Mouse (Mus musculus): ENCODE measurements around the gene Gpr82. TPM values are rescaled to one million over a fixed set of nuclear protein-coding genes. Genes with fewer than 3 reads are reported as not detected.
A peak's percentile ranks its signal among the peaks of the same experiment; 100 is the strongest.

The Gpr82 gene
- polyA plus RNA-seq, 1 experiment from 2014 or later = 1.1 TPM

DNA sequence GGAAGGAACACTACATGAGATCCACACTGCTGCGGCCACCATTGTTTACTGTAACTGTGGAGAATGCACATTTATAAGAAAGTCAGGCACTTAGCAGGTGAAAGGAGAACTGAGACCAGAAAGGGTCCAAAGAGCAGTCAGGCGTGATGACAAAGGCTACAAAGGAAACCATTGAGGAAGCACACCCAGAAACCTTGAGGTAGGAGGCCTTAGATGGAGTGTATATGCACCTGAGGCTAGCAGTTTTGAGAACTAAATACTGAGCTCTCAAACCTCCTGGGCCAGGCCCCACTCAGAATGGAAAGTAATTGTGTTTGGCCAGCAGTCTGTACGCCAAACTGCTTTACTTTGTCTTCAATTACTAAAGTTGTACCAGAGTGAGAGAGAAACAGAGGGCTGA is 9.2 kb downstream of the Gpr82 start:
- H3K27ac ChIP-seq (ENCODE audit: low read depth, low read length) = no peak overlapping the region
- no peak for ATAC-seq (ENCODE audit: low read depth)
- no peaks in the 10 kb centered on the region for H3K4me1 ChIP-seq (ENCODE audit: control insufficient read depth, insufficient read depth, low read length)
- no peak overlapping the region for H3K9ac ChIP-seq (replicated peaks; ENCODE audit: low read depth, low read length)
- H3K4me2 ChIP-seq (ENCODE audit: low read depth, low read length) = no peak overlapping the region
- no peaks in the 10 kb centered on the region for H3K9me3 ChIP-seq (ENCODE audit: control insufficient read depth, low read length)
- 71% methylated on average over 3 of the region's 3 CpGs for WGBS
- H3K36me3 ChIP-seq (ENCODE audit: control insufficient read depth, insufficient read depth, low read length) = no peaks in the 10 kb centered on the region
- H3K27me3 ChIP-seq (ENCODE audit: control insufficient read depth, insufficient read depth, low read length) = no peaks in the 10 kb centered on the region
- no peak overlapping the region for H3K4me3 ChIP-seq (ENCODE audit: low read depth, low read length)

DNA sequence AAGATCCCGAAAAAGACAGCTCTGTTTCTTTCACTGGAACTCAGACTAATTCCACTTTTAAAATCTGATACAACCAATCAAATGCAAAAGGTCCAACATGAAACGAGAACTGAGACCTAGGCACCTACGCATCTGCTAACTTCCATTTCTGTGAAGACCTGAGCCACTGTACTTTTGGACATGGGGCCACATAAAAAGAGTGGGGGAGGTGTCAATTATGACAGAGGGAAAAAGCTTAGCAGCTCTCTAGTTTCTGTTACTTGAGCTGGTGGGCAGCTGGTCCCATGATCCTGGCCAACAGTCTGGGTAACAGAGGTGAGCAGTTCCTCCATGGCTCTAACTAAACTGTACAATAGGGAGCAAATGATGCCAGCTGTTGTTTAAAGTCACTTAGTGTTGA is 11.8 kb downstream of the Gpr82 start:
- Histone ChIP-seq H3K27ac (ENCODE audit: low read depth, low read length) (no peak overlapping the region), H3K4me2 (ENCODE audit: low read depth, low read length) (no peak overlapping the region), H3K9ac (replicated peaks; ENCODE audit: low read depth, low read length) (no peak overlapping the region), H3K36me3 (ENCODE audit: control insufficient read depth, insufficient read depth, low read length) (no peaks in the 10 kb centered on the region), H3K4me3 (ENCODE audit: low read depth, low read length) (no peak overlapping the region), H3K4me1 (ENCODE audit: control insufficient read depth, insufficient read depth, low read length) (no peaks in the 10 kb centered on the region), H3K27me3 (ENCODE audit: control insufficient read depth, insufficient read depth, low read length) (no peaks in the 10 kb centered on the region), H3K9me3 (ENCODE audit: control insufficient read depth, low read length) (no peaks in the 10 kb centered on the region)
- WGBS = 87% methylated on average over 3 of the region's 3 CpGs
- ATAC-seq (ENCODE audit: low read depth) = no peak

DNA sequence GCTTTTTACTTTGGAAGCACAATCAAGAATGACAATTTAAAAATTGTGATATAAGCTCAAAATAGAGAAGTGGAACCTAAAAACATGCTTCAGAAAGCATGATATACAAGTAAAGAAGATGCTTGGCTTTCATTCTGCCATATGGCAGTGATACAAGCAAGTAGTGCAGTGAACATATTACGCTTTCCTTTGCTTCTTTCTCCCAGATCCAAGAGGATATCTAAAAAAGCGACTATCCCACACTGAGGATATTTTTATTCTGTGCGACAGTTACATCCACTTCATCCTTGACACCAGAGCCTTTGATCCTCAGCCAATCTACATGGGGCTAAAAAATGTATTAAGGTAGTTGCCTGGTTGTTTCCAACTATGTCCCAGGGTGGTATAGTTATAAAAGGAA is 20.6 kb downstream of the Gpr82 start:
- no peaks in the 10 kb centered on the region for H3K9me3 ChIP-seq (ENCODE audit: control insufficient read depth, low read length)
- WGBS = 95% methylated on average over 3 of the region's 3 CpGs
- no peak overlapping the region for H3K27ac ChIP-seq (ENCODE audit: low read depth, low read length)
- no peak overlapping the region for H3K4me2 ChIP-seq (ENCODE audit: low read depth, low read length)
- ATAC-seq (ENCODE audit: low read depth) = no peak
- H3K9ac ChIP-seq (replicated peaks; ENCODE audit: low read depth, low read length) = no peak overlapping the region
- H3K36me3 ChIP-seq (ENCODE audit: control insufficient read depth, insufficient read depth, low read length) = no peaks in the 10 kb centered on the region
- H3K4me1 ChIP-seq (ENCODE audit: control insufficient read depth, insufficient read depth, low read length) = no peaks in the 10 kb centered on the region
- no peak overlapping the region for H3K4me3 ChIP-seq (ENCODE audit: low read depth, low read length)
- H3K27me3 ChIP-seq (ENCODE audit: control insufficient read depth, insufficient read depth, low read length) = no peaks in the 10 kb centered on the region

DNA sequence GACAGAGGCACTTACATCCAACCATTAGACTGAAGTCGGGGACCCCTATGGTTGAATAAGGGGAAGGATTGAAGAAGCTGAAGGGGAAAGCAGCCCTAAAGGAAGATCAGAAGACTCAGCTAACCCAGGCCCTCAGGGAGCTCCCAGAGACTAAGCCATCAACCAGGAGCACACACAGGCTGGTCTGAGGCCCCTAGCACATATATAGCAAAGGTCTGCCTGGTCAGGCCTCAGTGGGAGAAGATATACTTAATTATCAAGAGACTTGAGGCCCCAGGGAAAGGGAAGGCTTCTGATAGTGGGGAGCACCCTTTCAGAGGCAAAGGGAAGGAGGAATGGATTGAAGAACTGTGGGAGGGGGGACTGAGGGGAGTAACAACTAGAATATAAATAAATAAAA is 25.4 kb downstream of the Gpr82 start:
- Histone ChIP-seq H3K9ac (replicated peaks; ENCODE audit: low read depth, low read length) (no peak overlapping the region), H3K27me3 (ENCODE audit: control insufficient read depth, insufficient read depth, low read length) (no peaks in the 10 kb centered on the region), H3K4me2 (ENCODE audit: low read depth, low read length) (no peak overlapping the region), H3K4me1 (ENCODE audit: control insufficient read depth, insufficient read depth, low read length) (no peaks in the 10 kb centered on the region), H3K27ac (ENCODE audit: low read depth, low read length) (no peak overlapping the region), H3K36me3 (ENCODE audit: control insufficient read depth, insufficient read depth, low read length) (no peaks in the 10 kb centered on the region), H3K9me3 (ENCODE audit: control insufficient read depth, low read length) (no peaks in the 10 kb centered on the region), H3K4me3 (ENCODE audit: low read depth, low read length) (no peak overlapping the region)
- no peak for ATAC-seq (ENCODE audit: low read depth)
- 93% methylated on average over 1 of the region's 1 CpGs for WGBS

- Histone ChIP-seq H3K27me3 (ENCODE audit: control insufficient read depth, insufficient read depth, low read length) (no peaks in the 10 kb centered on the region), H3K36me3 (ENCODE audit: control insufficient read depth, insufficient read depth, low read length) (no peaks in the 10 kb centered on the region), H3K4me1 (ENCODE audit: control insufficient read depth, insufficient read depth, low read length) (no peaks in the 10 kb centered on the region), H3K9me3 (ENCODE audit: control insufficient read depth, low read length) (no peaks in the 10 kb centered on the region), H3K4me2 (ENCODE audit: low read depth, low read length) (no peak overlapping the region), H3K9ac (replicated peaks; ENCODE audit: low read depth, low read length) (no peak overlapping the region), H3K27ac (ENCODE audit: low read depth, low read length) (no peak overlapping the region; the same call in 1 of the 2 replicates), H3K4me3 (ENCODE audit: low read depth, low read length) (no peak overlapping the region)
- ATAC-seq (ENCODE audit: low read depth) = no peak
- 64% methylated on average over 2 of the region's 2 CpGs for WGBS
Observed at GRCm38 (mm10) chrX:13688356-13688755, 27.2 kb downstream of the Gpr82 start.

- no peaks in the 10 kb centered on the region for H3K9me3 ChIP-seq (ENCODE audit: control insufficient read depth, low read length)
- no peak overlapping the region for H3K4me3 ChIP-seq (ENCODE audit: low read depth, low read length)
- ATAC-seq (ENCODE audit: low read depth) = no peak
- no peaks in the 10 kb centered on the region for H3K4me1 ChIP-seq (ENCODE audit: control insufficient read depth, insufficient read depth, low read length)
- WGBS = 95% methylated on average over 4 of the region's 4 CpGs
- no peaks in the 10 kb centered on the region for H3K36me3 ChIP-seq (ENCODE audit: control insufficient read depth, insufficient read depth, low read length)
- no peak overlapping the region for H3K27ac ChIP-seq (ENCODE audit: low read depth, low read length)
- no peaks in the 10 kb centered on the region for H3K27me3 ChIP-seq (ENCODE audit: control insufficient read depth, insufficient read depth, low read length)
- H3K9ac ChIP-seq (replicated peaks; ENCODE audit: low read depth, low read length) = no peak overlapping the region
- H3K4me2 ChIP-seq (ENCODE audit: low read depth, low read length) = no peak overlapping the region
Observed at GRCm38 (mm10) chrX:13691865-13692264, 30.7 kb downstream of the Gpr82 start.

DNA sequence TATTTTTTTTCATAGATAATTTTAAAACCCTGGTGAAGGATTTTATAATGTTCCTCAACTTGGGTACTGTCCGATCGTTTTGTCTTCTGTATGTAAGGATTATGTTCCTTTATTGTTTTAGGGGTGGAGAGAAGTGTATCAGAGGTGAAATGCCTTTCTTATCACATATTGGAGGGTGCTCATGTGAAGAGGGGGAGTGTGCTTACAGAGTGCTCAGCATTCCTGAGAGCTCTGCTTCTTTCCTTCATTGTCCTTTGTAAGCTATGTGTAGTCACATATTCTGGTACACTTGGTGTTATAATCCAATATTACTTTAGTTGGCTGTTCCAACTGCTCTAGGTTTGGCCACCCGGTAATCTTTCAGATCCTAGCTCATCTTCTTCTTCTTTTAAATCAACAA is 39.5 kb downstream of the Gpr82 start:
- 89% methylated on average over 3 of the region's 3 CpGs for WGBS
- no peaks in the 10 kb centered on the region for H3K36me3 ChIP-seq (ENCODE audit: control insufficient read depth, insufficient read depth, low read length)
- no peak overlapping the region for H3K27ac ChIP-seq (ENCODE audit: low read depth, low read length)
- no peak overlapping the region for H3K4me3 ChIP-seq (ENCODE audit: low read depth, low read length)
- no peak for ATAC-seq (ENCODE audit: low read depth)
- H3K9me3 ChIP-seq (ENCODE audit: control insufficient read depth, low read length) = no peaks in the 10 kb centered on the region
- H3K4me1 ChIP-seq (ENCODE audit: control insufficient read depth, insufficient read depth, low read length) = no peaks in the 10 kb centered on the region
- no peak overlapping the region for H3K4me2 ChIP-seq (ENCODE audit: low read depth, low read length)
- no peaks in the 10 kb centered on the region for H3K27me3 ChIP-seq (ENCODE audit: control insufficient read depth, insufficient read depth, low read length)
- no peak overlapping the region for H3K9ac ChIP-seq (replicated peaks; ENCODE audit: low read depth, low read length)

- H3K4me1 ChIP-seq (ENCODE audit: control insufficient read depth, insufficient read depth, low read length) = no peaks in the 10 kb centered on the region
- no peak overlapping the region for H3K4me3 ChIP-seq (ENCODE audit: low read depth, low read length)
- H3K27ac ChIP-seq (ENCODE audit: low read depth, low read length) = no peak overlapping the region
- ATAC-seq (ENCODE audit: low read depth) = no peak
- H3K9me3 ChIP-seq (ENCODE audit: control insufficient read depth, low read length) = no peaks in the 10 kb centered on the region
- WGBS = 39% methylated on average over 2 of the region's 2 CpGs
- H3K36me3 ChIP-seq (ENCODE audit: control insufficient read depth, insufficient read depth, low read length) = no peaks in the 10 kb centered on the region
- no peak overlapping the region for H3K4me2 ChIP-seq (ENCODE audit: low read depth, low read length)
- no peaks in the 10 kb centered on the region for H3K27me3 ChIP-seq (ENCODE audit: control insufficient read depth, insufficient read depth, low read length)
- H3K9ac ChIP-seq (replicated peaks; ENCODE audit: low read depth, low read length) = no peak overlapping the region
Observed at GRCm38 (mm10) chrX:13705051-13705450, 43.9 kb downstream of the Gpr82 start.

DNA sequence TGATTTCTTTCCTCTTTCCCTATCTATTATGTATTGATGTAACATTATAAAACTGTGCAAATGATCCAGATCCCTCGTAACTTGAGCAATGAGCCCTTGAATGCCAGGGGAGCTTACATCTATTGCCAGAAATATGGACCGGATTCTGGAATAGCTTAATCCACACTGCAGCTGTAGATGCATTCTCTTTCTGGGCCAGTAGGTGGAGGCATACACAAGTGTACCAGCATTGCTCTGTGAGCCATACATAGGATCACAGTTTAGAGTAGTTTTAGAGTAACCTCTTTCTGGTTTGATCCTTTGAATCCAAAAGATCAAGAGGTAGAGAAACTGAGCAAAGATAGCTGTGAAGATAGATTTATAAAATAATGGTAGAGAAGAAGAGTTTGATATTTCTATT is 49.0 kb downstream of the Gpr82 start:
- H3K4me1 ChIP-seq (ENCODE audit: control insufficient read depth, insufficient read depth, low read length) = no peaks in the 10 kb centered on the region
- H3K9ac ChIP-seq (replicated peaks; ENCODE audit: low read depth, low read length) = no peak overlapping the region
- H3K4me2 ChIP-seq (ENCODE audit: low read depth, low read length) = no peak overlapping the region
- no peaks in the 10 kb centered on the region for H3K27me3 ChIP-seq (ENCODE audit: control insufficient read depth, insufficient read depth, low read length)
- H3K27ac ChIP-seq (ENCODE audit: low read depth, low read length) = no peak overlapping the region
- H3K36me3 ChIP-seq (ENCODE audit: control insufficient read depth, insufficient read depth, low read length) = no peaks in the 10 kb centered on the region
- 52% methylated on average over 2 of the region's 2 CpGs for WGBS
- peak; percentile 44; the same call in 1 of the 2 replicates for ATAC-seq (ENCODE audit: low read depth)
- H3K4me3 ChIP-seq (ENCODE audit: low read depth, low read length) = no peak overlapping the region
- no peaks in the 10 kb centered on the region for H3K9me3 ChIP-seq (ENCODE audit: control insufficient read depth, low read length)
